Mouse (Mus musculus): ENCODE measurements around the gene Fpgs. TPM values are rescaled to one million over a fixed set of nuclear protein-coding genes. Genes with fewer than 3 reads are reported as not detected.

The Fpgs gene
- total RNA-seq, 4 experiments from 2014 or later: 6.8 to 11.9 (median 9.1) TPM

DNA sequence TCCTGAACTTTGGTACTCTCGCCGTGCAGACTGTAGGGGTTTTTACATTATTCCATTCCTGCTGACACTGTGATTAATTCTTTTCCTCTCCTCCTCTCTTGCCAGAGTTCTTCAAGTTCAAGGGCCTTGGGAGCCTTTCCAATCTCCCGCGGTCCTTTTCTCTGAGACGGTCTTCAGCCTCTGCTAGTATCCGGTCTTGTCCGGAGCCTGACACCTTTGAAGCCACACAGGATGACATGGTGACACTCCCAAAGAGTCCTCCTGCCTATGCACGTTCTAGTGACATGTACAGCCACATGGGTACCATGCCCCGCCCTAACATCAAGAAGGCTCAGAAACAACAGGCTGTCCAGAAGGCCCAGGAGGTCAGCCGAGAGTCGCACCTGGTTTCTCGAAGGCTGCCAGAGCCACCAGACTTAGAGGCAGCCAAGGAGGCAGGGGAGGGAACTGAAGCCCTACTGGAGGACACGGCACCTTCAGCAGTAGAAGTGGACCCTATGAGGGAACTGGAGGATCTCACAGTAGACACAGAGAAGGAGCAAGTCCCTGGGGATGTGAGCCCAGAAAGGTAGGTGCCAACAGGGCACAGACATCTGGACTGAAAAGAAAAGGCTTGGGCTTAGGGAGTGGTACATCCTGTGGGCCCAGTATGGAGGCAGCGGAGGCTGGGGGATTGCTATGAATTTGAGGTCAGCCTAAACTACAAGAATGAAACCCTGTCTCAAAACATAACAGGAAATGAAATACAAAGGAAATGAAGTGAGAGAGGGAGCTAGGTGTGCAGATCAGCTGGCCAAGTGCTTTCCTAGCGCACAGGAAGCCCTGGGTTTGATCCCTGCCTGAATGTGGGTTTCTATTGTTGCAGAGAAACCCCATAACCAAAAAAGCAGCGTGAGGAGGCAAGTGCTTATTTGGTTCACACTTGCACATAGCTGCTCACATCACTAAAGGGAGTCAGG, 21.2 kb upstream of the Fpgs start:
- no peak for DNase-seq (ENCODE audit: low spot score in 2 of 2)

DNA sequence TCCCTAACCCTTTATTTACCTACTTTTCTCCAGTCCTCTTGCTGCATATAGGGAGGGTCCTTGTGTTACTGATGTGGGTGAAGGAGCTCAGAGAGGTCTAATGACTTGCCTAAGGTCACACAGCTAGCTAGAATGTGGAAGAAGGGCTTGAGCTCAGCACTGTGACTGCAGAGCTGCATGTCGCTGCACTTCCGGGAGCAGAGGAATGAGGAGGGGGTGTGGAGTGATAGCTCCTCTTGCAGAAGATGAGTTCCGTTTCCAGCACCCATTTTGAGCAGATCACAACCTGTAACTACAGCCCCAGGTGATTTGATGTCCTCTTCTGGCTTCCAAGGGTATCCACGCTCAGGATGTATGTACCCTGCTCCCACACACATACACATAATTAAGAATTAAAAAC, 20.2 kb upstream of the Fpgs start:
- DNase-seq (ENCODE audit: low spot score in 2 of 2): no peak

DNA sequence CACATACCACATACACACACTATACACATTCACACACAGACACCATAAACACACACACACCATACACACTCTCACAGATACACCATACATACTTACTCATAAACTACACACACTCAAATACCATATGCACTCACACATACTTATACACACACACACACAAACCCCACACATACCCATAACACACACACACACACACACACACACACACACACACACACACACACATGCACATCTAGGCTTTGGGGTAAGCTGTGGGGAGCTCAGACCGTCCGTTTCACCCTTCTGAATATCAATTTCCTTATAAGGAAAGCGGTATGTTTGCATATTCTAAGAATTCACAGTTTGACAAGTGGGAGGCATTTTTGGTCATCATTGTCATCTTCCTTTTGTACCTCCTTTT, 18.6 kb upstream of the Fpgs start:
- DNase-seq (ENCODE audit: low spot score in 2 of 2): no peak

DNA sequence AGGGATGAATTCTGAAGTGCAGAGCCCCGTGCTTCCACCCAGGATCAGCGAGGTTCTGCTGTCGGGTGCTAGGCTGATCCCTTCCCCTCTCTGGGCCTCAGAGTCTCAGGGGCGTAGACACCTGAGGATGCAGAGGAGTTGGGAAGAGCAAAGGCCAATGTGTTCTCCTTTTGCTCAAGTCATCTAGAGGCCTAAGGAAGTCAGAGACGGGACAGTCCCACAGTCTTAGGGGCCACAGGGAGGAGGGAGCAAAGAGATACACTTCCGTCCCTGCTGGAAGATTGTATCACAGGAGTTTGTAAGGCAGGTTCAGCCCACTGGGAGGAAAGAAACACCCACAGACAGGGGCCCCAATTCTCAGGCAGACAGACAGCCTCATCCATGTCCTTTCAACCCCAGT, 18.1 kb upstream of the Fpgs start:
- DNase-seq (ENCODE audit: low spot score in 2 of 2): no peak

DNA sequence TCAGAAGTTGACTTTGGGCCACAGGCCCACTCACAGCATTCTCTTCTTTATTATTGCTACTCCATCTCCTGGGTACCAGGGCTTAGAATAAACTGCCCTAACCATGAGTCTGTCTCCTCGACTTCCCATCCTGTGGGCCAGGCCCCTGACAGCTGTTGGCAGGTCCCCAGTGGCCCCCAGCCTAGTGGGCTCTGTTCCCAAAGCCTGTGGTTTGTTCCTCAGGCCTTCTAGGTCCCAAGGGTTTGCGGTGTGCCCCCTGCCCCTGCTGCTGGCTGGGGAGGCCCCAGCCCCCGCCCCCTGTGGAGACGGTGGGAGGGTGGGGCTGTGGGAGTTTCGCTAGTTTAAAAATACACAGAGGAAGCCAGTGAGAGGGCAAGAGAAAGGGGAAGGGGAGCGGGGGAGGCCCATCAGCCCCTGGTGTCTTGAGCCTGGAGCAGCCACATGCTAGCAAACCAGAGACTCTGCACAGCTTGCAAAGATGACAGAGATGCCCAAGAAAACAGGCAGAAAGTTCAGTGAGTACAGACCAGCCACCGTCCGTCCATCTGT, 16.8 kb upstream of the Fpgs start, which contains the start of gene Sh2d3c:
TSS of gene Sh2d3c (plus strand) at position 375 of the 549 bp plus-strand sequence.
- no peak for DNase-seq (ENCODE audit: low spot score in 2 of 2)

DNA sequence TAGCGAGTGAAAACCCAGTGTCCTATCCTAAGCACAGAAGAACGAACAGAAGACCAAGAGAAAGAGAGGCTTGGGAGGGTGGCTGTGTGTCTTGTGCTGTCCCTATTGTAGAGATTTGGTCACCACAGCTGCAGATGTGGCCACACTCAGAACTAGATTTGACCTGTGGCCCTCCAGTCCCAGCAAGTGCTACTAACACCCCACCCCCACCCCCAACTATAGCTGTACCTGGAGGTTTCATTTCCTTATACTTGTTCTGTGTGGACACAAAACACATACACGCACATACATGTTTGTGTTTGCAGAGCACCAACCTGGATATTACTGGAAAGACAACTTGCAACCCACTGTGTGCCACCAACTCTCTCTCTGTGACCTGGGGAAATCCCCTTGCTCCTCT, 16.1 kb upstream of the Fpgs start:
- no peak for DNase-seq (ENCODE audit: low spot score in 2 of 2)

DNA sequence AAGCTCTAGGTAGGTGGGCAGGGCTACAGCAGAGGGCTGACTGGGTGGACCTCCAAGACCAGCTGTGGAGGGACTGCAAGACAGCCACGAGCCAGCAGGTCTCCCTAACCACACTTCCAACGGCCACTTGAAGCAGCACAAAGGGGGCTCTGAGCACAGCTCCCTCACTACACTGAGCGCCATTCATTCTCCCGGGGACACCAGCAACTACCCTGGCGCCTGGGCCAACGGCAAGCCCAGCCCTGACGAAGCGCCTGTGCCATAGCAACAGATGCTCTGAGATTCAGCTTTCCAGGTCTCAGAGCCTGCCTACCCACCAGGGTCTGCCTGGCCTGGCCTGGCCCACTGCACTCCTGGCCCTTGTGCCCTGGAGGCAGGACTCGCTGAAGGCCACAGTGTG, 14.8 kb upstream of the Fpgs start:
- DNase-seq (ENCODE audit: low spot score in 2 of 2): no peak

DNA sequence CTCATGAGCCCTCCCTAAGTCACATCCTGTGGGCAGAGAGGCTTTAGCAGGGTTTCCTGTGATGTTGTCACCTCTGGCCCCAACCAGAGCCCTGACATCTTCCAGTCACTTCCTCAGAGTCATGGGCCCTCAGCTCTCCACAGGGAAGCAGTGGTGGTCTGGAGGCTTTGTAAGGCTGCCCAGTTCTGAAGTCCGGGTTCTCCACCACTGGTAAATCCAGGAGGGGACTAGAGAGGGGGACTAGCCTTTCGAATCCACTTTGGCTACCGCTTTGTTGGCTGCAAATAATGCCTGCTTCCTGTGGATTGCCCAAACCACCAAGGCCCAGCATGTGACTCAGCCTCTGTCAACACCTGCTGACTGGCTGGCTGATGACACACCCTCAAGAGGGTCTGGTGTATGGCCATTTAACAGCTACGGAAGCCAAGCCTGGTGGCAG, 11.1 kb upstream of the Fpgs start:
- DNase-seq (ENCODE audit: low spot score in 2 of 2): no peak

DNA sequence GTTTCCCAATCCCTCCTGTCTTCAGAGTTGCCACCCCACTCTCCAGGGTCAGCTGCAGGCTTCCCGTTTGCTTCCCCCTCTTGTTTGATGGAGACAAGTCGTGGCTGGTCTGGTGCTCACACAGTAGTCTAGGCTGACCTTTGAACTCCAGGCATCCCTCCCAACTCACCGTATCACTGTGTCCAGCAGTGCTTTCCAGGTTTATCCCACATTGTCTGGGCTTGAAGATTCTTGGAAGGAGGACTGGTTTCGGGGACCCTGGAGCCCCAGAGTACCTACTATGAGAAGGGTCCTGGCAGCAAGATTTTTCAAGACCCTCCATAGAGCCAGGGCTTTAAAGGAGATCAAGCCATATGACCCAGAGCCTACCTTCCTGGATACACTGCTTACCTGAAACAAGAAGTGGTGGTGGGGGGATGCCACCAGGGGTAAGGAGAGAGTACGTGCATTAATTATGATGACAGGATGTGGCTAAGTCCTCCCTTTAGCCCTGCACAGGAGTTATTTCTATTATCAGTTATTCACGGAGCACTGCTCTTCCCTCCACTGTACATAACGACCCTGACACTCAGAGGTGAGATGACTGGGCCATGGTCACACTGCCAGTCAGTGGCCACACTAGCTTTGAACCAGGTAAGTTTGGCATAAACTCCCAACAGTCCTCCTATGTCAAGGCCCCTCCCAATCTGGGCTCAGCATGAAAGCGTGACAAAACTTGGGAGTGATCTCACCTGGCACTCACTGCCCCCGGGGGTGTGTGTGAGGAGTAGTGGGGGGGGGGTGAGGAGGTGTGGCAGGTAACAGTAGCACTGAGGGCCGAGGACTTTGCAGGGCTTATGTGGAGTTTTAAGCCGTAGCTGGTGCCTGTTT, 10.4 kb upstream of the Fpgs start:
- DNase-seq (ENCODE audit: low spot score in 2 of 2): no peak

DNA sequence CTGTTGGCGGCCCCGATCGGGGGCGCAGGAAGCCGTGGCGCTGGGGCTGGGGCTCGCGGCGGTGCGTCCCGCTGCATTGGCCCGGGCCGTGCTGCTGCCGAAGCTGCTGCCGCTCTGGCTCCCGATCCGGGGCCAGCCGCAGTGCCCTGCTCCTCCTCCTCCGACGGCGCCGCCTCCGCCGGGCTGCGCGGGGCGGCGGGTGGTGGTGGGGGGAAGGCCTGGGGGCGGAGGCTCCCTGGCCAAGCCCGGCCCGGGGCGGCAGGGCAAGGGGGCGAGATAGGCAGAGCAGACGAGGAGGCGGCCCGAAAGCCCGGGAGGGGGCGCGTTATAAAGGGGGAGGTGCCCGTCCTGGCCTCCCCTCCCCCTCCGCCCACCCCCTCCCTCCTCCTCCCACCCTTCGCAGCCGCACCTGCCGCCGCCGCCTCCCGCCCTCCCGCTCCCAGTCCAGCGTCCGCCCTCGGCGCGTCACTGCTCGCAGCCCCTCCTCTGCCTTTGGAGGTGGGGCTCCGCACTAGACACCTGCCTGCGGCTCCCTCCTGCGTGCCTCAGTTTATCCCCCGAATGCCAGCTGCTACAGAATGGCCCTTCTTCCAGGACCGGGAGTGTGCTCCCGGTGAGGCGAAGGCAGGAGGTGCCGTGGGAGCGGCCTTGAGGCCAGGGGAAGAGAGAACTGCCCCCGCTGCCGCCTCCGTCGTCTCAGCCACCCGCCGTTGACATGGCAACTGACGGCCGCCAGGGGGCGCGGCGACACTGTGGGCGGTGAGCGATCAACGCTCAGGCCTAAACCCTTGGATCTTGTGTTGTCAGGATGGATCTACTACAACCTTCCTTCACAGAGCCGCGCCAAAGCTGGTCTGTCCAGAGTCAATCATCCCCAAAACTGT, 9.2 kb upstream of the Fpgs start, which contains the start of gene Cdk9:
TSS of gene Cdk9 (minus strand) at position 143 of the 884 bp plus-strand sequence.
- DNase-seq (ENCODE audit: low spot score in 2 of 2): peak; percentile 86 to 88

DNA sequence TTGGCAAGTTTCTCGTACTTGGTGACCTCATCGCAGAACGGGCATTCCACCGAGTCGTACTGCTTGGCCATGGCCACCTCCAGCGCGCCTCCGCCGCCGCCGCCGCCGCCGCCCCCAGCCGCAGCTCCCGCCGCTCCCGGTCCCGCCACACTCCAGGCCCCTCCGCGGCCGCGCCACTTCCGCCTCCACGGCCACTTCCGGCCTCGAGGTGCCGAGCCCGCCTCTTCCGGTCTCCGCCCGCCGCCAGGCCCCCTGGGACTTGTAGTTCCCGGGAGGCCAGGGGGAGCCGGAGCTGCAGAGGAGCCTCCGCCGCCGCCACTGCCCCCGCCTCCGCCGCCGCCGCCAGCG, 8.6 kb upstream of the Fpgs start:
- peak in 1 of 2 experiments; percentile 91 for DNase-seq (ENCODE audit: low spot score in 2 of 2)

DNA sequence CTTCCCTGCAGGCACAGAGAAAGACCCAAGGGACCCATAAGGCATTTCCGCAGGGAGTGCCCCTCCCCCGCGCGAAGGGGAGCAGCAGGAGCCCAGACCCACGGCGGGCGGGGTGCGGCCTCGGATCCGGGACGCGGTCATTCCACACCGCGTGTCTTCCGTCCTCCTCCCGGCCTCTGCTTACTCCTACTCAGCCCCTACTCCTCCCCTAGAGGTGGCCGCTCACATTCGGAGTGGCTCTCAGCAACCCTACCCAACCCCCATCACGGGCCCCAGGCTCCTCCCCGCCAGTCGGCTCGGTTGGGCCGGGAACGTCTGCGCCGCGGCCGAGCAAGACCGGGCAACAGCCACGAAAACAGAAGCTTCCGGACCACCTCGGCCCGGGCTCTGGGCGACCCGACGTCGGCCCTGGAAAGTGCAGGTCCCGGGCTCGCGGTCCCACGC, 8.2 kb upstream of the Fpgs start:
- no peak for DNase-seq (ENCODE audit: low spot score in 2 of 2)

DNA sequence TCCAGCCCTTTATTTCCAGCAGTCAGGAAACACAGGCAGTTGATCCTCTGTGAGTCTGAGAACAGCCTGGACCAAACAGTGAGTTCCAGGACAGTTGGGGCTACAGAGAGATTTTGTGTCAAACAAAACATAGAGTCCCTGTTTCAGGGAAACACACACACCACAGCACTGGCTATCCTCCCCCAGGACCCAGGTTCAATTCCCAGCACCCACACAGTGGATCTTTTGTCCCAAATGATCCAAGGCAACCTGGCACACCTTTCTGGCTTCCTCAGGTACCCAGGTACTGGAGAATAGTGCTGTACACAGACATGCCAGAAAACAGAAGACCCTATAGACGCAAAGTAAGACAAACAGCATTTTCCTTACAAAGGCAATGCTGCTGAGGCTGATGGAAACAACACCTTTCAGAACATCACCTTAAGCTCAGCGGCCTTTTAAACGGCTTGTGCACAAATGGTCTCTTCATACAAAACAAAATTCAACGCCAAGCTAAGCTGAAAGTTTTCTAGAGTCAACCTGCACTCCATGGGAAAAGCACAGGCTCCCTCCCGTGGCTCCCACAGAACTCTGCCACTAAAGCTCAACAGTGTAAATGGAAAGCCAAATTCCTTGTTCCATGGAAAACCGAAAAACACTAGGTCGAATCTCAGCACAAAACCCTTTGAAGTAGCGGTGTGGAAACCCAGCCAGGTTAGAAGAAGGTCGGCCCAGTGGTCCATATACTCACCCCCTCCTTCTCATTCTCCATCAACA, 7.5 kb upstream of the Fpgs start:
- DNase-seq (ENCODE audit: low spot score in 2 of 2): no peak

DNA sequence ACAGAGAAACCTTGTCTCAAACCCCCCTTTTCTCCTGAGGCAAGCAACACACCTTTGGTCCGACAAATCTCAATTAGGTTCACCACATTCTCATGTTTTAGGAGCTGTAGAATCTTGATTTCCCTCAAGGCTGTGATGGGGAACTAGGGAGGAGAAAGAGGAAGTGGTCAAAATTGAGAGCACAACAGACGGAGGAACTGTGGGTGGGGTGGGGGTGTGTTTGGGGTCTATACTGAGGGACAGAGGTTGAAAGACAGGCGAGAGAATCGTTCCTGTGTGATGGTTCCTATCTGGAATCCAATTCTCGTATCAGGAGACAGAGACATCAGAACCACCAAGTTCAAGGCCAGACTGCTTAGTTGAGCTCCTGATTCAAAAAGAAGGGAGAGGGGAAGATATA, 6.5 kb upstream of the Fpgs start:
- DNase-seq (ENCODE audit: low spot score in 2 of 2): no peak

DNA sequence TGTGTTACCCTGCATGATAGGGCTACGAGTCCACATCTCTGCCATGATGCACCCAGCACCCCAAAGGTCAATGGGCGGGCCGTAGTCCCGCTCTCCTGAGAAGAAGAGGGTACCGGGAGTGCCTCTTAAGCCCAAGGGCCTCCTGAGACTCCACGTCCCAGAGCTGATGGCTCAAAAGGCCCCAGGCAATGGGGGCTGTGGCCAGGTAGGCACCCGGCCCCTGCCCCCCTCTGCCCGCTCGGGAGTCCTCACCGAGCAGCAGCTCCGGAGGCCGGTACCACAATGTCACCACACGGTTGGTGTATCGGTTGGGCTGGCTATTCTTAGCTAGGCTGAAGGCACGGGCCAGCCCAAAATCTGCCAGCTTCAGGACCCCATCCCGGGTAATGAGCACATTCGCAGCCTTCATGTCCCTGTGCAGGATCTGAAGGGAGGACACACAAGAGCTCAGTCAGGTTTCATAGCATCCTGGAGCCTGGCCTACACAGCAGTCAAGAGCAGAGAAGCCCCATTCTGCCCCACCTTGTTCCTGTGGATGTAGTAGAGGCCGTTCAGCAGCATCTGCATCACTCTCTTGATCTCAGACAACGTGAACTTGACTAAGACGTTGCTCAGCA, 5.7 kb upstream of the Fpgs start:
- DNase-seq (ENCODE audit: low spot score in 2 of 2): no peak

DNA sequence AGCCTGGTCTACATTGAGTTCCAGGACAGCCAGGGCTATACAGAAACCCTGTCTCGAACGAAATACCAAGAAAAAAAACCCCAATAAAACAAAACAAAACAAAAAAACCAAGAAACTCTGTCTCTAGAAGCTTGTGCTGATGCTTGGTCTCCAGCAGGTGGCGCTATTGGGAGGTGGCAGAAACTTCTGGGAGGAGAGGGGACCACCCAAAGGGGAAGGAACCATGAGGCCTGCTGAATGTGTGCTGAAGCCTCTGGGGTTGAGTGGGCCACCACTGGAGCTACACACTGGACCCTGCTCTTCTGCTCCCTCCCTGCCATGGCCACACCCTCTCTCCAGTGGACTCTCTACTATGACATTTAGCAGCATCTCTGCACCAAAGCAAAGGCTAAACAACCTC, 4.7 kb upstream of the Fpgs start:
- DNase-seq (ENCODE audit: low spot score in 2 of 2): no peak

DNA sequence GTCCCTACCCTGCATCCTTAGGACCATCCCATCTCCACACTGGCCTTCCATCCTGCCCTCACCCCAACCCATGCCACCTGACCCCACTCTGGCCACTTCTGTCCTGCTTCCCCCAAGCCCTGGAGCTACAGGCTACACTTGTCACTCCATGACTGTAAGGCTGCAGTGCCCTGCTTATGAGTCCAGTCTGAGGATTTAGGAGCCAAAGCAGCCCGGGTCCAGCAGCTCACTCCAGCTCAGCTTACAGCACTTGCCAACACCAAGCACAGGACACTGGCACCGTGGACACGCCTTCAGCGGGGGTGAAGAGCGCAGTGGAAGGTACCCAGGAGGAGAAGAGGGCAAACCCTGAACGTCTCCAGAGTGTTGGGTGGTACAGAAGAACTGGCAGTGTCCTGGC, 3.0 kb upstream of the Fpgs start:
- no peak for DNase-seq (ENCODE audit: low spot score in 2 of 2)

DNA sequence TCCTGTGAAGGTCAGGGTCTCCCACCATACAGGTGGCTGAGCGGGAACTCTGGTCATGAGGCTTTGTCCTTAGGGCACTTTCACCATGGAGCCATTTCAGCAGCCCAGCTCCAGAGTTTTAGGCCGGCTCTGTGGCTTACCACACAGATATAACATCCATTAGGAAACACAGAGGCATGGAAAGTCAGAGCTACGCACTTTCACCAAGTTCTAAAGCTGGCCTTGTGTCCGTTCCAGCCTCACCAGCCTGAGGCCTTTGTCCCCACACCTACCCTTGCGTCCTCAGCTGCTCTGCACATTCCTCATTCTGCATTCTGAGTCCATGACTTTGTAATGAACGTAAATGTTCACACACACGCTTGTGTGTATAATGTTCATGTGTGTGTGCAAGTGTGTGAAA, 1.1 kb upstream of the Fpgs start:
- DNase-seq (ENCODE audit: low spot score in 2 of 2): no peak

DNA sequence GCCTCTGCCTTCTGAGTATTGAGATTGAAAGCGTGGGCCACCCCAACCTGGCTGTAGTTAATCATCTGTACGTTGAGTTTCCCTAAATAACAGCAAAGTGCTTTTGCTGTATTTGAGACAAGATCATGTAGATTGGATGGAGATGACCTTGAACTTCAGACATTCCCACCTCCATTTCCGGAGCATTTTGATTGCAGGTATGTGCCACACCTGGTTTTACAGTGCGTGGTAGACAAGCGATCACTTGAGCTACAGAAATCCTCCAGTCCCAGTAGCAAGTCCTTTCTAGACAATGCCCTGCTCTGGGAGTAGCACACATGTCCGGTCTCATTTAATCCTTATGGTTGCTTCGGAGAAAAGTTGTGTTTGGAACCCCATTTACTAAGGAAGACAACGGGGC, 899 bp downstream of the Fpgs start:
- DNase-seq (ENCODE audit: low spot score in 2 of 2): no peak

Data from left cerebral cortex, adult 8-10 months (tissue).